Mouse (Mus musculus) intestine, embryonic 16.5 days (tissue): ENCODE data around the gene Gng7. TPM values are rescaled to one million over a fixed set of nuclear protein-coding genes. Genes with fewer than 3 reads are reported as not detected.

Experiments used
- ATAC-seq: fragments of 200-750 bp; cut with Nextera tagmentation; 2 replicates; pipeline ENCODE4 v1.8.0; 2017; ENCODE audit warnings: moderate TSS enrichment, moderate library complexity
- H3K27ac ChIP-seq: fragments of 300-500 bp; sonication (generic); 2 replicates; pipeline ENCODE4 v1.5.1; 2014; ENCODE audit warnings: mild to moderate bottlenecking, low read length
- H3K27me3 ChIP-seq: fragments of 300-500 bp; sonication (generic); replicated peaks from 2 replicates; pipeline ENCODE4 v1.6.1; 2014; ENCODE audit warnings: low read length, control low read depth, mixed read lengths; ENCODE audit not compliant: control insufficient read depth, insufficient read depth
- H3K36me3 ChIP-seq: fragments of 300-500 bp; sonication (generic); 2 replicates; pipeline ENCODE4 v1.6.1; 2014; ENCODE audit warnings: low read length, control low read depth; ENCODE audit not compliant: control insufficient read depth, insufficient read depth
- H3K4me1 ChIP-seq: fragments of 300-500 bp; sonication (generic); 2 replicates; pipeline ENCODE4 v1.6.1; 2014; ENCODE audit warnings: low read length, control low read depth, mixed read lengths; ENCODE audit not compliant: control insufficient read depth, insufficient read depth
- H3K4me2 ChIP-seq: fragments of 300-500 bp; sonication (generic); 2 replicates; pipeline ENCODE4 v1.6.1; 2014; ENCODE audit warnings: low read depth, low read length, control low read depth
- H3K4me3 ChIP-seq: fragments of 300-500 bp; sonication (generic); 2 replicates; pipeline ENCODE4 v1.5.1; 2014; ENCODE audit warnings: mild to moderate bottlenecking, low read length
- H3K9ac ChIP-seq: fragments of 300-500 bp; sonication (generic); 2 replicates; pipeline ENCODE4 v1.6.1; 2014; ENCODE audit warnings: low read depth, low read length
- H3K9me3 ChIP-seq: fragments of 300-500 bp; sonication (generic); 2 replicates; pipeline ENCODE4 v1.6.1; 2016; ENCODE audit warnings: low read length, control low read depth; ENCODE audit not compliant: control insufficient read depth
- WGBS: fragments of 180-500 bp; shearing (Covaris S2); extraction: QIAGEN DNeasy Blood & Tissue Kit; methylation state at CpG from one replicate; pipeline ENCODE4 v1.1.7; 2014; 5-methylcytosine and 5-hydroxymethylcytosine counted together
- polyA plus RNA-seq: library from polyadenylated mRNA; unstranded; fragments of >200 nt; fragmentation: Nextera tagmentation; extraction: Ambion mirVana; gene quantifications from 2 replicates; pipeline ENCODE4 v1.2.1, GENCODE M21; 2015

The Gng7 gene
- polyA plus RNA-seq, 1 experiment from 2014 or later, result 3.6 TPM

GRCm38 (mm10) chr10:80899074-80899473 lies 115.7 kb downstream of the Gng7 start:
- Histone ChIP-seq H3K4me1 (peaks cover 15% of the 10 kb centered on the region), H3K27me3 (no peaks in the 10 kb centered on the region), H3K9ac (peak overlapping the region; percentile 81), H3K4me3 (peak overlapping the region; percentile 76), H3K4me2 (peak overlapping the region; percentile 89), H3K27ac (no peak overlapping the region), H3K9me3 (no peaks in the 10 kb centered on the region), H3K36me3 (peaks cover 7% of the 10 kb centered on the region; the same call in 1 of the 2 replicates)
- ATAC-seq, result no peak
- 83% methylated on average over 8 of the region's 8 CpGs for WGBS

Other genes starting within 250 kb of the Gng7 start
- gene Sf3a2, start 216.7 kb downstream of the Gng7 start, polyA plus RNA-seq, result 62.3 and 63.0 TPM in 2 replicates
- 120 and 135 TPM in 2 replicates for gene Plekhj1, start 216.3 kb downstream of the Gng7 start, polyA plus RNA-seq
- 0.07 and 0.10 TPM in 2 replicates for gene Amh, start 209.7 kb downstream of the Gng7 start, polyA plus RNA-seq
- 0.70 and 0.82 TPM in 2 replicates for gene Jsrp1, start 201.4 kb downstream of the Gng7 start, polyA plus RNA-seq
- gene Oaz1, start 188.3 kb downstream of the Gng7 start, polyA plus RNA-seq, result 1,610 and 1,714 TPM in 2 replicates
- 0.07 and 0.10 TPM in 2 replicates for gene Lingo3, start 170.9 kb downstream of the Gng7 start, polyA plus RNA-seq
- gene Lsm7, start 159.7 kb downstream of the Gng7 start, polyA plus RNA-seq, result 198 and 240 TPM in 2 replicates
- 36.2 and 36.6 TPM in 2 replicates for gene Sppl2b, start 159.7 kb downstream of the Gng7 start, polyA plus RNA-seq
- 0.06 TPM in 1 of 2 replicates, not detected in the other for gene Tmprss9, start 143.1 kb downstream of the Gng7 start, polyA plus RNA-seq
- 390 and 410 TPM in 2 replicates for gene Timm13, start 114.0 kb downstream of the Gng7 start, polyA plus RNA-seq
- 38.6 and 41.0 TPM in 2 replicates for gene Lmnb2, start 96.7 kb downstream of the Gng7 start, polyA plus RNA-seq
- gene Gadd45b, start 84.9 kb downstream of the Gng7 start, polyA plus RNA-seq, result 26.5 and 29.1 TPM in 2 replicates
- 0.61 and 0.92 TPM in 2 replicates for gene Diras1, start 10.7 kb upstream of the Gng7 start, polyA plus RNA-seq
- 18.1 and 18.9 TPM in 2 replicates for gene Slc39a3, start 22.5 kb upstream of the Gng7 start, polyA plus RNA-seq
- gene Sgta, start 45.2 kb upstream of the Gng7 start, polyA plus RNA-seq, result 204 TPM in 2 replicates
- gene Thop1, start 55.1 kb upstream of the Gng7 start, polyA plus RNA-seq, result 48.7 and 53.8 TPM in 2 replicates
- 123 and 180 TPM in 2 replicates for gene Creb3l3, start 83.9 kb upstream of the Gng7 start, polyA plus RNA-seq
- 214 and 225 TPM in 2 replicates for gene Map2k2, start 91.0 kb upstream of the Gng7 start, polyA plus RNA-seq
- 46.2 and 47.4 TPM in 2 replicates for gene Zbtb7a, start 120.3 kb upstream of the Gng7 start, polyA plus RNA-seq
- 52.5 and 54.4 TPM in 2 replicates for gene Pias4, start 153.0 kb upstream of the Gng7 start, polyA plus RNA-seq
- 526 and 531 TPM in 2 replicates for gene Eef2, start 161.7 kb upstream of the Gng7 start, polyA plus RNA-seq
- 15.4 and 47.6 TPM in 2 replicates for gene Dapk3, start 168.1 kb upstream of the Gng7 start, polyA plus RNA-seq
- gene 4930442H23Rik, start 168.9 kb upstream of the Gng7 start, polyA plus RNA-seq, result not detected in 2 replicates
- 0.17 TPM in 1 of 2 replicates, not detected in the other for gene Nmrk2, start 187.1 kb upstream of the Gng7 start, polyA plus RNA-seq
- gene Atcay, start 215.9 kb upstream of the Gng7 start, polyA plus RNA-seq, result 1.4 and 1.5 TPM in 2 replicates
- gene Zfr2, start 218.2 kb upstream of the Gng7 start, polyA plus RNA-seq, result 7.1 and 8.0 TPM in 2 replicates
- gene Matk, start 238.0 kb upstream of the Gng7 start, polyA plus RNA-seq, result 2.0 and 2.3 TPM in 2 replicates